Mouse (Mus musculus) right cerebral cortex, postnatal 25 days (tissue): ENCODE measurements at regions not wholly inside any gene's neighbourhood (a gene's known extent, or its start where the extent isn't known, plus 50 kb on each side); places are given as distances from the start of the nearest gene placed in this dataset.
"Not testable (repeated sequence)": the region's sequence is repeated elsewhere in the genome, so short reads cannot be mapped to it uniquely, and the experiment has no call there.

Experiments
- DNase-seq: peaks from one replicate; pipeline ENCODE4 v3.0.0; 2022

GRCm38 (mm10) chr17:82922986-82923385 lies 292.1 kb upstream of the Pkdcc start:
- DNase-seq: not testable (repeated sequence)

GRCm38 (mm10) chr17:82925751-82926150 lies 289.3 kb upstream of the Pkdcc start:
- no peak for DNase-seq

- no peak for DNase-seq
Observed at GRCm38 (mm10) chr17:82927681-82928080, 287.4 kb upstream of the Pkdcc start.

GRCm38 (mm10) chr17:82929511-82929910 lies 285.6 kb upstream of the Pkdcc start:
- no peak for DNase-seq

- DNase-seq: no peak
Observed at GRCm38 (mm10) chr17:82930738-82931137, 284.4 kb upstream of the Pkdcc start.

GRCm38 (mm10) chr17:82931476-82931875 lies 283.6 kb upstream of the Pkdcc start:
- DNase-seq: no peak

GRCm38 (mm10) chr17:82936836-82937235 lies 278.3 kb upstream of the Pkdcc start:
- DNase-seq: no peak

GRCm38 (mm10) chr17:82946083-82946482 lies 269.0 kb upstream of the Pkdcc start:
- DNase-seq: no peak

GRCm38 (mm10) chr17:82949794-82950193 lies 265.3 kb upstream of the Pkdcc start:
- no peak for DNase-seq

- no peak for DNase-seq
Observed at GRCm38 (mm10) chr17:82950268-82950667, 264.8 kb upstream of the Pkdcc start.

GRCm38 (mm10) chr17:82957409-82957808 lies 257.7 kb upstream of the Pkdcc start:
- no peak for DNase-seq

GRCm38 (mm10) chr17:82963374-82963773 lies 251.7 kb upstream of the Pkdcc start:
- peak; percentile 22 for DNase-seq

GRCm38 (mm10) chr17:82999710-83000109 lies 215.4 kb upstream of the Pkdcc start:
- DNase-seq: no peak

GRCm38 (mm10) chr17:83000411-83000810 lies 214.7 kb upstream of the Pkdcc start:
- no peak for DNase-seq

GRCm38 (mm10) chr17:83001567-83001966 lies 213.5 kb upstream of the Pkdcc start:
- DNase-seq: no peak

GRCm38 (mm10) chr17:83010845-83011244 lies 204.2 kb upstream of the Pkdcc start:
- no peak for DNase-seq

- DNase-seq: no peak
Observed at GRCm38 (mm10) chr17:83015656-83016055, 199.4 kb upstream of the Pkdcc start.

GRCm38 (mm10) chr17:83016936-83017335 lies 198.2 kb upstream of the Pkdcc start:
- no peak for DNase-seq

GRCm38 (mm10) chr17:83019267-83019666 lies 195.8 kb upstream of the Pkdcc start:
- DNase-seq: no peak

- no peak for DNase-seq
Observed at GRCm38 (mm10) chr17:83020576-83020975, 194.5 kb upstream of the Pkdcc start.

- peak; percentile 65 for DNase-seq
Observed at GRCm38 (mm10) chr17:83025340-83025816, 189.7 kb upstream of the Pkdcc start.

GRCm38 (mm10) chr17:83034914-83035573 lies 180.0 kb upstream of the Pkdcc start:
- DNase-seq: no peak

GRCm38 (mm10) chr17:83035574-83035918 lies 179.5 kb upstream of the Pkdcc start:
- DNase-seq: no peak

- no peak for DNase-seq
Observed at GRCm38 (mm10) chr17:83039563-83039962, 175.5 kb upstream of the Pkdcc start.

GRCm38 (mm10) chr17:83044515-83044914 lies 170.6 kb upstream of the Pkdcc start:
- no peak for DNase-seq
